Mouse (Mus musculus) gastrocnemius, postnatal 4 days (tissue): ENCODE results near the gene Arhgdib. TPM values are rescaled to one million over a fixed set of nuclear protein-coding genes. Genes with fewer than 3 reads are reported as not detected.

ENCODE experiments used
- DNase-seq, 2 experiments: peaks; one replicate each; pipeline ENCODE4 v3.0.0; 2021 to 2022; ENCODE audit warnings: low spot score in 2 of 2, mixed read lengths in 2 of 2
- total RNA-seq, 2 experiments: library from RNA; stranded (reverse); gene quantifications; 2 replicates each; pipeline ENCODE4 v1.2.3; 2021

Arhgdib gene
- total RNA-seq, 2 experiments from 2014 or later, result 28.4 to 31.1 TPM

DNA sequence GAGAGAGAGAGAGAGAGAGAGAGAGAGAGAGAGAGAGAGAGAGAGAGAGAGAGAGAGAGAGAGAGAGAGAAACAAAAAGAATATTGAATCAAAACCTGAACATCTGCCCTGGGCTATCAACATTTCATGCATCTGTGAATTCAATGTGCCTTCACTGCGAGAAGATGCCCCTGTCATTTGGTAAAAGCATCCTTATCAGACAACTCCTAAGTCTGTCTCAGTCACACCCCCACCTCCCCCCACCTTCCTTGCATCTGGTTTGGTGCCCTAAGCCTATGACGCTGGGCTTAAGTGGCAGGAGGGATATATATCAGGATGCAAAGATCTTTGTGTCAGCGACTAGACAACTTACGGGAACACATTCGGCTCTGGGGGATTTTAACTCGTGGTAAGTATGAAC lies 12.5 kb upstream of the Arhgdib start:
- no peak for DNase-seq

DNA sequence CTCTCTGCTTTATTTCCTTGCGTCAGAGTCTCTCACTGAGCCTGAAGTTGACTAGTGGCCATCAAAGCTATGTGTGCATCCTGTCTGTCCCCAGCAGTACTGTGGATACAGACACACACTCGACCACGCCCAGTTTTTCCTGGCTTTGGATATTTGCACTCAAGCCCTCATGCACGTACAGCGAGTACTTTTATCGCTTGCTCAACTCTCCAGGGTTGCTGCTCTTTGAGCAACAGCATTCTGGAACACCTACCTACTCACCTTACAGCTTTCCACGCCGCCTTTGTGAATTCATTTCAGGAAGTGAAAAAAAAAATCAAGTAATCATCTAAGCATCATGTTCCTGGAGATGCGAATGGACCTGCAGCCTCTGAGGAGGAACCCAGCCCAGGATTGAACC lies 11.2 kb upstream of the Arhgdib start:
- no peak for DNase-seq

DNA sequence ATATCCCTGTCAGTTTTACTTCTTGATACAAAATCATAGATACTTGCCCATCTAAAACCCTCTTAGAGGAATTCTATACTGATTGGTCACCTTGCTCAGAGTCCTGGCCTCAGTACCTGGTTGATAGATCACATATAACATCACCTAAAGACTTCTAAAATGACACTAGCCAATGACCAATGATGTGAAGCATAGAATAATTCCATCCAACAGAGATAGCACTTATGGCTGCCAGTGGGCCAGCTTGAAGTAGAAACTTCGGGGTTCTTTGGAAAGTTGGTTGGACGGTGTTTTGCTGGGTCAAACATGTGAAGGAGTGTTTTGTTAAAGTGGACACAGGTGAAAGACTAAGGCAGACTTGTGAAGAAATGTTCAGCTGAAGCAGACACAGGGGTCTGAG lies 8.5 kb upstream of the Arhgdib start:
- no peak for DNase-seq

DNA sequence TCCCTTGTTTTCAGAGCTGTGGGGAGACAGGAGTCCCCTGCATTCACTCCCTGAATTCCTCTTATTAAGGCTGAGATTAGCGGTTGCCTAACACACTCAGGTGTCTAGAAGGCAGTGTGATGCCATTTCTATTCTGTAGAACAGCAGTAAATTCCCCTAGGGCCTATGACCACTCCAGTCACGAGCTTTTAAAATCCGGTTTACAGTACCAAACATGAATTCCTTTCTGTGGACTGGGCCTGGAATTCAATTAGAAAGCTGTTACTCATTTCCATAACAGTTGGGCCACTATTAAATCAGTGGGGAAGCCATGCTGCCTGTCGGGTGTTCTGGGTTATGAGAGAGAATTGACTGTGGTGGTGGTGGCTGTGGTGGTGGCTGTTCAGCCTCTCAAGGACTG lies 6.0 kb upstream of the Arhgdib start:
- DNase-seq, result no peak

DNA sequence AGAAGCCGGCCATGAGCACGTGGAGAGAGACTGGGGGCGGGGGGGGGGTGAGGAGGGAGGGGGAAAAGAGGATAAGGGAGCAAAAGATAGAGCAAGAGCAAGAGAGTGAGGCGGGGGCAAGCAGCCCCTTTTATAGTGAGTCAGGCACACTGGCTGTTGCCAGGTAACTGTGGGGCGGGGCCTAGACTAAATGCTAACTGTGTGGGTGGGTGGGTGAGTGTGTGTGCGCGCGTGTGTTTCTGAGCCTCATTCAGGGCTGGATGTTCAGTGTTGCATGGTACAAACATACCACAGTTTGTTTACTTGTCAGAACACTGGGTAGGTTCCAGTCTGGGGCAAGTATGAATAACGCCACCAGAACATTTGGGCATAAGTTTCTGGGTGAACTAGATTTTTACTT lies 5.2 kb upstream of the Arhgdib start:
- DNase-seq, result no peak

DNA sequence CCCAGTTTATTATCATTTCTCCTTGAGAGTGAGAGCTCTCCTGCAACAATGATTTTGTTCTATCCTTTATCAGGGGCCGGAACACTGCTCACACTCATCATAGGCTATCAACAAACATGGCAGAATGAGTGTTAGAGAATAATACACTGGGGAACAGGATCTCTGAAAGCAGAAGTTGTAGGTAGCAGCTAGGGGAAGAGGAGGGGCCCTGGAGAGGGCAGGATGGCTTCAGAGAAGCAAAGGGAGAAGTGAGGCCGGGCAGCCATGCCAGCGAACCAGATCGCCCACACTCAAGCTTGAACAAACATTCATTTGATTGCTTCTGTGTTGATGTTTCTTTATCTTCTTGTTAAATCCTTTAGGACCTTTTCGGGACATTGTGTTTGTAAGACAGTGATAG lies 4.5 kb upstream of the Arhgdib start:
- DNase-seq, result no peak

DNA sequence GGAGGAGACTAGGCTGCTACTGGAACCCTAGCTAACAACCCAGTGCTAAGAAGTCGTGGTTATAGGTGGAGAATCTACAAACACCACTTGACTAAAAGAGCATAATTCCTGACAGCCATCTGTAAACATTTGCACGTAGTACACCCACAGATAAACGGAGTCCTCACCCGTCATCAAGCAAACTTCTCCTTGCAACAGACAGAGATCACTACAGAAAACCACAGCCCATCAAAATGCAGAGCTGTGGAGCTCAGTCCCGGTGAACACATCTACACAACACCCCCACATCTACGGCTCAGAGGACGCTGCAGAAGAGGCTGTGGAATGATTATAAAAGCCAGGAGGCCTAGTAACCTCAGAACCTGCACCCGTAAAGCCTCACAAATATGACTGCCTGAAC lies 2.8 kb upstream of the Arhgdib start:
- no peak for DNase-seq

DNA sequence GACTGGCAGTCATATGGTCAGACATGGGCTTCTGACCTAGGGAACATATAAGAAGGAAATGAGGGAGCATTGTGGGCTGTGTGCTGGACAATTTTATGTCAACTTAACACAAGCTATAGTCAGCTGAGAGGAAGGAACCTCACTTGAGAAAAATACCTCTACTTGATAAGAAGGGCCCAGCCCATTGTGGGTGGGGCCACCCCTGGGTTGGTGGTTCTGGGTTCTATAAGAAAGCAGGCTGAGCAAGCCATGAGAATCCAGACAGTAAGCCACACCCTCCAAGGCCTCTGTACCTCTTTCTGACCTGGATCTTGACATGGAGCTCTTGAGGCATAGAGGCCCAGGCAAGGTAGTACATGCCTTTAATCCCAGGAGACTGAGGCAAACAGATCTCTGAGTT lies 1.7 kb upstream of the Arhgdib start:
- DNase-seq, result no peak

DNA sequence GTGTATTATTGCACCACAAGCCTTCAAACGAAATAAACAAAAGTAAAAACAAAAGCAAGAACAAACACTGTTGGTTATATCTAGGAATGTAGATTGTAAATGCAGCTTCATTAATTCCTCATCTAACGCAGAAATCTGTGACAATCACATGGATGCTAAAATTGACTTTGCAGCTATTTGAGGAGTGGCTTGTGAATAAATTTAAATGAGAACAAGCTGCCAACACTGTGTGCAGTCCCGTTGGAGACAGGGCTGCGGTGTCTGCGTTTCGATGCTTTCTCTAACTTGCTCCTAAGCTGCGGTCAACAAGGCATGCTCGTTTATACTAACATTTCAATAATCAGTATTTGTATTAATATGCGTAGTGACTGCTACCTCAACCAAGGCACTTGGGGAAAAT lies 581 bp upstream of the Arhgdib start:
- DNase-seq, result no peak

DNA sequence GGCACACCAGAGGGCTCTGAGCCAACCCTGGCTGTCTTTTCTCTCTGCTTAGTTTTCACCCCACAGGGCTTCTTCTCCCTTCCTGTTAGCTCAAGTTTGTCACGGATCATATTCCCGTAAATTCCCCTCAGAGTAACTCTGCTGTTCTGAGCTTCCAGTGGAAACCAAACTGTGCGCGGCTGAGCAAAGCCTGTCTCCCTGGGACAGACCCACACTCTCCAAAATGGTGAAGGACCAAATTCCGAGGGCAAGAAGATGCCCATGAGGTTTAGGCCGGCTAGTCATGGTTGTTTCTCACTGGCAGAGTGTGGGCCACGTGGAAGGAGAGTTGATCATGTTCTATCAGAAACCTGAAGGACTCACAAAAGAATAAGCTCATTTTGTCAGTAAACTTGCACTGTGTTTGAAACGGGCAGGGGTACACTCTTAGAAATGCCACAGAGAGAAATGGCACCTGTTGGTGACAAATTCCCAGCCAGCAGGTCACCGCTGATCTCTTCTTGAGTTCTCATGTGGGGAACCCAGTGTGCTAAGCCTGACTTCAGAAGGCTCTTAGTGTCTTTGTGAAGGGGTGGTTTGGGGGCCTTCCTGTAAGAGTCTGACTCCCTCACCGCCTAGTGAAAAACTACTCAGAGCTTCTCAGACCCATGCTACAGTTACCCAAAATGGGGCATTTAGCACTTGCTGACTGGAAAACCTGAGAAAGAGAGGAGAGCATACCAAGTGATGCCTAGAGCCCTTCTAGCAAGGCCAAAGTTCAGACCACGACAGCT lies 1.3 kb downstream of the Arhgdib start:
- no peak for DNase-seq

DNA sequence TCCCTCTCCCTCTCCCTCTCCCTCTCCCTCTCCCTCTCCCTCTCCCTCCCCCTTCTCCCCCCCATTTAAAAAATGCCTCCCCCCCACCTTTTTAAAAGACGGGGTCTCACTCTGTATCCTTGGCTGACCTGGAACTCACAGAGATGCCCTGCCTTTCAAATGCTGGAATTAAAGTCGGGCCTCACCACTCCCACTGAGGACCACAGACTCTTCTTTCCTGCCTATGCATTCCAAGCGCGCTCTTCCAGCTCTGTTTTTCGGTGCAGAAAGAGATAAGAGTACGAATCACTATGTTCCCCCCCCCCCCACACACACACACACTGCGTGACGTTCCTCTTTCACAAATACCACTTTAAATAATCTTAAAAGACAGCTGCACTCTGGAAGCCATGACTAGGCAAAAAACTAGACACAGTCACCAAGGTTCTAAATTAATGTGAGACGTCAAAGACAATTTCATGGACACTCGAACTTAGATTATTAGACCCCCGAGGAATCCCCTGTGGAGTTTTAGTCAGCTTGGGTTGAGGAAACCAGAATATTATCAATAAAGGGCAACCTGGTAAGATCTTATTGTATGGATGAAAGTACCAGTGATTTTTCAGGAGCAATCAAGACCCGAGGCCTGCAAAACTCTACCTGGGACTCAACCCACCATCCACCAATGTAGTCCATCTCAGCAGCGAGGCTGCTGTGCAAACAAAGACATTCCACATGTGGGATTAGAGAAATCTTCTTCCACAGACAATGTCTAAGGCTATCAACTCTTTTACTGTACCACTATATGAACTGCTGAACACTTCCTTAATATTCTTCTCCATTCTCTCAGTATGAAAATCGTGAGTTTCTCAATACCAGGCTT lies 2.1 kb downstream of the Arhgdib start:
- no peak for DNase-seq

DNA sequence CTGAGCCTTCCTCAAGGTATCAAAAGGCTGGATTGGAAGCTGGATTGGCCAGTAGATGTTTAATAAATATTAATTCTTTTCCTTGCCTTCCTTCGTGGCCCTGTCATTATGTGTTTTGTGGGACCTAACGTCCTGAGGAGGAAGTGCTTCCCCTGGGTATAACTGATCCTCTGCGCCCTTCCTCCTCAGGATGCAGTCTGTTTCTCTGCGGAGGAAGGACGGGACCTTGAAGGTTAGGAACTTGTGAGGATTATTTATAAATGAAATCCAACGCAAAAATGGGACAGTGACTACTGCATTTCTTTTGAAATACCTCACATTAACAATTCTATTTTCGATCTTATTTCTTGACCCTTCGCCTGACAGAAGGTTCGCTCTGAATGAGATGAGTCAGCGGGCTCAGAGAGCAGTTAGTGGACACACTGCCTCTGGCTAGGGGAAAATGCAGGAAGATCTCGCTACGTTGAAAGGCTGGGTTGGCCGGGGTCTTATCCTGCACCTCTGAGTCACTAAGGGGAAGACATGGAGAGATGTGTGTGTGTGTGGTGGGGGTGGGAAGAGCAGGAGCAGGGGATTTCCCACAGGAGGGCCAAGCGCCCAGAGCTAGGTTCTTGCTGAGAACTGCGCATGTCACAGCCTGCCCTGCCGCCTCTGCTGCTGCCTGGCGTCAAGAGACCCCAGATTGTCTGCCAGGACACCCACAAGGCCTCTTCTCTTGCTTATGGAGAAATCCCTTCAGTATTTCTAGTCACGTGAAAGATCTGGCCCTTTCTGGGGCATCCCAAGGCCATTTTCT lies 3.2 kb downstream of the Arhgdib start:
- DNase-seq, result no peak

DNA sequence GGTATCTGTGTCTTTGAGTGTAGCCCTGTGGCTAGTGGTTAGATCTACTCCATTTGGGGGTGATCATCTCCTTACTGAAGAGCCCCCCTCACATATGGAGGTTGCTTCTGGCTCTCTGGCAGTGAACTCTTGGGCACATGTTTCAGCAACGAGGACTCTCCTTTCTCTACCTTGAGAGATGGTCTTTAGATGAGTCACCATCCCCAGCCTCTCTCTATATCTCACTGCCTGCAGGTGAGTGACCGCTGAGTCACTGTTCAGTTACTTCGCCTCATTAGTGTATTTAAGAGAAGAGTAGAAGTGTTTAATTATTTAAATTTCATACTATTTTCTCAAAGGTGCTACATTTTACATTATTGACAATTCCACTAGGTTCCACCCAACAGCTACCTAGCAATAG lies 4.6 kb downstream of the Arhgdib start:
- no peak for DNase-seq

DNA sequence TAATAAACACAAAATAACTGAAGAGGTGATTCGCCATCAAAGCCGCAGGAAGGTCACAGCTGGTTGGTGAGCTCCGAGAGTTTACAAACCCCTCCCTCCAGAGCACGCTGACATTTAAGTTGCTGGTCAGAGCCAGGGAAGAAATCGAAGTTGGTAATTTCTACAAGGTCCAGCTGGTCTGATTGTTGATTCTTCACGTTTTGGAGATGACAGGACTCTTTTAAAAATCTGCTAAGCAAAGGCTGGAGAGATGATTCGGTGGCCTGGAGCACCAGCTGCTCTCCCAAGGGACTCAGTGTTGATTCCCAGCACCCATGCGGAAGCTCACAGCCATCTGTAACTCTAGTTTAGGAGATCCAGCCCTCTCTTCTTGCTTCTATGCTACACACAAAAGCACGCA lies 5.3 kb downstream of the Arhgdib start:
- DNase-seq, result no peak

DNA sequence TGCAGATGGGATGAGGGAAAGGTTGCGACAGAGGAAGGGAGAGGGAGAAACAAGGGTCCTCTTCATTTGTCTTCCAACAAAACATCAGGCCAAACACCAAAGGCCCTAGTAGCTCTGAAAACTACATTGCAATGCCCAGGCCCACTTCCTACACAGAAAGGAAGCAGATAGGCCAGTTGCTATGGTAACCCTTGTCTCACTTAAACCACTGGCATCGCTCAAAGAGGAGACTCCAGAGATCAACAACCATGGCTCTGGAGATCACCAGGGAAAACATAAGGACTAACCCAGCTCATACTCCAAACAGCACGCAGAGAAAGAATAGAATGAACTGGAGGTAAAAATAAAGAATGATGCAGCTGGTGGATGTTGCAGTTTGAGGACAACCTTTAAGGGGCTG lies 6.5 kb downstream of the Arhgdib start:
- no peak for DNase-seq

DNA sequence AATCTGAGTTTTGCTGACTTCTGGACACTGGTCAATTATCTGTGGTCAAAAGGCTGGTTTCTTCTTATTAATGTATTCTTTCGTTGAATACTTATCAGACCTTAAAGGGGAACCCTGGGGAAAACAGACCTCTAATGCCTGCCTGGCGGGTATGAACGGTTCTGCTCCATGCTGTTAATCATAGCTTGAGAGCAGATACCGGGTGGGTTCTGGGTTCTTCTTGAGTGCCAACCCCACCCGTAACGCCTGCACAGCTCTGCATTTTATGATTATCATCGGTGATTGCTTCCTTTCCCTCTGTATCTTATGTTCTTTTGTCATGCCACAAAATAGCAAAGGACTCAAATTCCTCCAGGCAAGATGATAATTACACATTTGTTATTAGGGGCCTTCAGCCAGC lies 7.6 kb downstream of the Arhgdib start:
- DNase-seq, result no peak

DNA sequence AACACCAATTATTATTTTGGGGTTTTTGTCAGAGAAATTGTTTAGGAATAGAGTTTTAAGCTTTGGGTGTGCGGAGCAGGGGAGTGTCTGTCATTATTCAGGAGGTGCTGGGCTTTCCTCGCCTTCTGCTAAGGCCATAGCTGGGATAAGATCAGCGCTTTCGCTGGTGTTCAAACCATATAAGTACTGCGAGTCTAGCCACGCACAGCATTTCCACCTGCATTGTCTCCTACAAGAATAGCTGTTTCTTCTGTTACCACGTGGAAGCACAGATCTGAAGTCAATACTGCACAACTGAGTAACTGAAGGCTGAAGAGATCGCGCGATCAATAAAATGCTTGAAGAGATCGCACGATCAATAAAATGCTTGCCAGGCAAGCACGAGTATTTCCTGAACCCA lies 10.5 kb downstream of the Arhgdib start:
- no peak for DNase-seq

DNA sequence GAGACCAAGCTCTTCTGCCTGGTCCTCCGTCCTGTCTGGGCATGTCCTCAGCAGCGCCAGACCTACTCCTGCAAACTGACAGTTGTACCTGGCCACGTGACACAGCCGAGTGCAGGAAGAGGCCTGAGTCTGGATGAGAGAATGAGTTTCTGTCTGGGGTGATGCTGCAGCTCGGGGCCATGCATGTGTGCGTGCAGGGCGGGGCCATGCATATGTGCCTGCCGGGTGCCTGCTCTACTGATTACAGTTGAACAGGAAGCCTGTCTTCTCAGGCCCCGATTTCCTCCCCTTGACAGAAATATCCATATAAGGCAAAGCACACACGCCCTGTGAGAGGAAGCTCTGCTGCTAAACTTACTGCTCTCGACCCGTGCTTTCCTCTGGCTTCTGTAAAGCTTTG lies 11.0 kb downstream of the Arhgdib start:
- no peak for DNase-seq

DNA sequence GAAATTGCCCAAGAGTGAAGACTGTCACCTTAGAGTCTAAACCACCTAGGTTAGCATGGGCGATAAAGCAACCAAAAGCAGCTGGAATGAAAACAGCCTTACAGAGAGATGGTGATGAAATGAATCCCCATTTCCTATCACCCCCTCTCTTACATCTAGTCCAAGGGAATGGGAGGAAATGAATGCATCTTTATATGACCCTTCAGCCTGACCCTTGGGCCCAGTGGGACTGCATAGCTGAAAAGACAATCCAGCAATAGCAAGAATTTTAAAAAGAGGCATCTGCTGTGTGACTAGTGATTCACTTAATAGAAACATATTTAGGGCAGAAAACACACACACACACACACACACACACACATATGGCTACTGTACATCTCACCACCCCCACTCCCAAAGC lies 14.1 kb downstream of the Arhgdib start:
- DNase-seq, result no peak

DNA sequence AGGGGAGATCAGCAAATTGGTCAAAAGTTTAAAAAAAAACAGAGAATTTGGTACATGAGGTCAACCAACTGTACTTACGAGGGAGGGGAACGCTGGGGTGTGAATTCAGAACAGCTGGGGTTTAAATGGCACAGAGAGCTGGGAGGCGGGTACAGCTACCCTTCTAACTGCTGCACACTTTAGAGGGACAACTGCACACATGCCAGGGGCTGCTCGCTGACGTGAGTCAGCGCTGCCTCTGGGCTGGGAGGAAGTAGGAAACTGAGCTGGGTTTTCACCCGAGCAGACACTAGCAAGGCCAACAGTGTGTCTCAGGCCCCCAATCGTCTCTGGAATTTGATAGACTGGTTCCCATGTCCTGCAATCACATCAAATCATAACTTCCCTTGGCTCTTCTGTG lies 16.6 kb downstream of the Arhgdib start:
- DNase-seq, result no peak

DNA sequence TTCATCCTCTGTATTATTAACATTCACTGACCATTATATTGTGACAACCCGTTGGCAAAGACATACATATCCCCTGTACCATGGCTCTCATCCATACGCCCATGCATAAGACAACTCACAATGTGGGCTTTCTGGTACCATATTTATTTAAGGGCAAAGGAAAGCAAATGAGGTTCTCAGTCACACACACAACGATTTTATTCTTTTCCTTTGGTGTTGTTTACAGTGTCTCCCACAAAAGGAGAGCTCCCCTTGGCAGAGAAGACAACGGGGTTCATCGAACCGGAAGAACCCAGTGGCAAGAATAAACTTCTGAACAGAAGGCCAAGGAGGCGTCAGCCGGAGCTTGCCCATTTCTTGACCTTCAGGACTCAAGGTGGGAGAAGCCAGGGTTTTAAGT lies 18.2 kb downstream of the Arhgdib start, which contains the start of gene Pde6h:
TSS of gene Pde6h (plus strand) at position 301 of the 400 bp plus-strand sequence.
- DNase-seq, result no peak

DNA sequence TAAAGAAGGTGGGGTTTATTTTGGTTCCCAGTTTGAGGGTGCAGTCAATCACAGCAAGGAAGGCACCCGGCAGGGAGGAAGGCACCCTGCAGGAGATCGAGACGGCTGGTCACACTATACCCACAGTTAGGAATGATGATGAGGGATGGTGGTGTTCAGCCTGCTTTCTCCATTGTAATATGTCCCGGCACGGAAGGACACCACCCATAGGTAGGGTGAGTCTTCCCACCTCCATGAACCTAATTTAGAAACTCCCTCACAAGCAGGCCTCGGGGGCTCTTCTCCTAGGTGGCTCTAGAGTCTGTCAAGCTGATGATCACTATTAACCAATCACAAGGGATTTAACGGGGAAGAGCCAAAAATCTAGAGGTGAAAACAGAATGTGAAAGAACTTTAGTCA lies 18.8 kb downstream of the Arhgdib start:
- DNase-seq, result no peak
